ENCODE assay signal across 9 mouse cellular contexts in the genomic region with DNA sequence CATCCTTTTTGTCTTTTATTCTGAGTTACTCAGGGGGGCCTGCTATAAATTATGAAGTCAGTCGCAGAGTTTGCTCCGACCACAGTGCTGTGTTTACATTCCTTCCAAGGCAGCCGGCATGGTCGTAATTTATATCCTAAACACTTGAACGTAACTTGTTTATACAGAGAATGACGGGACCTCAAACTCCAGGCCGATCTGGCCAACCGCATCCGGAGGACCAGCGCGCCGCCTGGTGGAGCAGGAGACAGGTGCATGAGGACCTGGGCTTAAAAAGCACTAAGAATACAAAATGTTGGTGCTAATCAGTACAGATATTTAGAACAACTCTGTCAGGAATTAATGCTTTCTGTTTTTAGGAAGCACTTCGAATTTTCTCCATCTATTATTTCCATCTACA. TPM values are rescaled to one million over a fixed set of nuclear protein-coding genes. Genes with fewer than 3 reads are reported as not detected.
A peak's percentile ranks its signal among the peaks of the same experiment; 100 is the strongest.
DNase-seq lines count a peak whose midpoint lies in the region; ATAC-seq and TF ChIP-seq lines count a peak whose summit lies in the region.
"Had no signal": no experiment of that assay in that cellular context is flagged by ENCODE, and none has a peak within 500 bp of the region (broad histone marks: within the 10 kb centered on the region; RNA-seq: fewer than 3 reads in every experiment).

No protein-coding gene starts in this region.

- DNase-seq in cerebellum, adult 11 months = peak; percentile 9
- no peak for DNase-seq in cerebellum, adult 9-11 months
- DNase-seq in heart, adult 8-10 months (ENCODE audit: low spot score) = peak; percentile 28
- peak; percentile 89 for DNase-seq in kidney, postnatal 0 days (ENCODE audit: low spot score)
- DNase-seq in spleen, postnatal 36 days (ENCODE audit: low spot score in 2 of 2) = peak; percentile 10 to 16

- peak; percentile 71 for ATAC-seq in common myeloid progenitor, adult 5-6 weeks (replicated peaks; ENCODE audit: low read depth, poor library complexity, severe bottlenecking)
- ATAC-seq in kidney, postnatal 0 days (replicated peaks; ENCODE audit: low FRiP score, low read depth) = peak; percentile 58; the same call in 1 of the 2 replicates

- under 1% methylated on average over 13 of the region's 13 CpGs for WGBS in kidney, postnatal 0 days

- H3K9me3 ChIP-seq in E14TG2a.4 (ENCODE audit: low read length) = no peaks in the 10 kb centered on the region
- no peaks in the 10 kb centered on the region for H3K9me3 ChIP-seq in kidney, postnatal 0 days (replicated peaks; ENCODE audit: low read length)
- H3K9me3 ChIP-seq in megakaryocyte, embryonic 14.5 days = 0 out of 2 replicates have a peak, but pooled peaks cover 7% of the 10 kb centered on the region
- H3K9me3 ChIP-seq: hindbrain, embryonic 15.5 days had no signal

- H3K27ac ChIP-seq in kidney, postnatal 0 days = no peak overlapping the region
- H3K27ac ChIP-seq: hindbrain, embryonic 15.5 days had no signal

- H3K36me3 ChIP-seq in E14TG2a.4 (ENCODE audit: insufficient read depth, low read length) = no peaks in the 10 kb centered on the region
- no peaks in the 10 kb centered on the region for H3K36me3 ChIP-seq in kidney, postnatal 0 days (ENCODE audit: insufficient read depth, low read length)
- no peaks in the 10 kb centered on the region for H3K36me3 ChIP-seq in megakaryocyte, embryonic 14.5 days (replicated peaks; ENCODE audit: low read length)
- H3K36me3 ChIP-seq: hindbrain, embryonic 15.5 days had no signal

- no peak overlapping the region for H3K4me3 ChIP-seq in E14TG2a.4 (replicated peaks; ENCODE audit: low read length)
- H3K4me3 ChIP-seq in kidney, postnatal 0 days (replicated peaks; ENCODE audit: low read depth, low read length) = no peak overlapping the region
- peak overlapping the region; percentile 24 for H3K4me3 ChIP-seq in megakaryocyte, embryonic 14.5 days (replicated peaks)
- H3K4me3 ChIP-seq: hindbrain, embryonic 15.5 days had no signal

- peak; percentile 72 for TF ChIP-seq CTCF in E14TG2a.4 (conservative IDR thresholded peaks at IDR 0.05; ENCODE audit: low read length)
- TF ChIP-seq CTCF in kidney, postnatal 0 days (IDR thresholded peaks at IDR 0.05; ENCODE audit: low read depth) = peak; percentile 90

- H3K4me2 ChIP-seq in kidney, postnatal 0 days (ENCODE audit: low read length) = no peak overlapping the region
- H3K4me2 ChIP-seq: hindbrain, embryonic 15.5 days had no signal

- H3K9ac ChIP-seq in kidney, postnatal 0 days (ENCODE audit: low read depth, low read length) = no peak overlapping the region
- H3K9ac ChIP-seq: hindbrain, embryonic 15.5 days had no signal

- H3K4me1 ChIP-seq in E14TG2a.4 (replicated peaks; ENCODE audit: low read depth, low read length) = peaks cover 15% of the 10 kb centered on the region
- no peaks in the 10 kb centered on the region for H3K4me1 ChIP-seq in kidney, postnatal 0 days (replicated peaks; ENCODE audit: insufficient read depth, low read length)
- H3K4me1 ChIP-seq in megakaryocyte, embryonic 14.5 days = peaks cover 17% of the 10 kb centered on the region

- H3K27me3 ChIP-seq in E14TG2a.4 (ENCODE audit: insufficient read depth, low read length) = peaks cover 67% of the 10 kb centered on the region
- peaks cover 57% of the 10 kb centered on the region for H3K27me3 ChIP-seq in kidney, postnatal 0 days (ENCODE audit: insufficient read depth, low read length)
- H3K27me3 ChIP-seq in megakaryocyte, embryonic 14.5 days (replicated peaks) = peaks cover 56% of the 10 kb centered on the region

RNA-seq across cellular contexts. Expression of gene Foxf2, which starts 6.8 kb away (rescaled TPM):
- not detected in 2 replicates for total RNA-seq in common myeloid progenitor, adult 5-6 weeks (2017)
- under 1 TPM in 2 of 4 experiments, not detected in 2; 0.16 to 0.19 TPM for total RNA-seq in heart, adult 8-10 months (2022)
- not detected in 2 replicates for polyA plus RNA-seq in kidney, postnatal 0 days (2015; fragmentation: Nextera tagmentation; extraction: Ambion mirVana)
- not detected in 2 replicates for polyA plus RNA-seq in megakaryocyte, embryonic 14.5 days (2012; ENCODE audit: insufficient read depth, low replicate concordance)
